Mouse (Mus musculus) T-cell, adult 66 days (primary cell): ENCODE results near the gene Ngly1. TPM values are rescaled to one million over a fixed set of nuclear protein-coding genes. Genes with fewer than 3 reads are reported as not detected.

Source experiments
- total RNA-seq, 2 experiments: library from RNA; stranded (reverse); gene quantifications; 3 replicates in 1 of 2; 4 replicates in 1 of 2; pipeline ENCODE4 v1.2.4; 2023

Gene Ngly1
- 10 to 100 TPM; 52.8 to 66.0 TPM for total RNA-seq

DNA sequence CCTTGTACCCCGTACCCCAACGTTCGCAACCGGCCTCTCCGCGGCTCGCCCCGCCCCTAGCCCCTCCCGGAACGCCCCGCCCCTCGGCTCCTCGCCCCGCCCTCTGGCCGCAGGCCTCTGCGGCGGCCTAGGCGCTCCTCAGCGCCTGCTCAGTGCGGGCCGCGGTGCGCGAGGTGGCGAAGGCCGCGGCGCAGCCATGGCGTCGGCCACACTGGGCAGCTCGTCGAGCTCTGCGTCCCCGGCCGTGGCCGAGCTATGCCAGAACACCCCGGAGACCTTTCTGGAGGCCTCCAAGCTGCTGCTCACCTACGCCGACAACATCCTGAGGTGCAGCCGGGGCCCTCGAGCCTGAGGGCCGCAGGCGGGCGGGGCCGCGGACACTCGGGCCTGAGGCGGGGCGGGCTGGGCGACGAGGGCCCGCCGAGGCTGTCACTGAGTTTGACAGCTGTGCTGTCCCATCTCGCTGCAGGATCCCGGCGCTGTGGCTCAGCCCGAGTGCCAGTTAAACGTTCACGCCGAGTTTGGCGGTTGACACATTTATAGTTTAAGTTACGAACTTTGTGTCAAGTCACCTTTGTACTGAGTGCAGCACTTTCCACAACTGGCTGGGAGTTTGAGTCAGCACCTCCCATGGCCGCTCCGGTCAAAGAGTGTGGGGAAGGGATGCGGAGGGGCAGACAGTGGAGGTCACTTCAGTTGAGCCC lies at the start of gene Ngly1, which contains the start of gene Oxsm:
Gene Ngly1, plus strand, starts transcription at position 110 of the 704 bp plus-strand sequence.
Gene Oxsm, minus strand, starts transcription at position 638 of the 704 bp plus-strand sequence.

Other genes with a start within 250 kb of the Ngly1 start
- gene Oxsm, start 528 bp downstream of the Ngly1 start, total RNA-seq: 1 to 10 TPM; 7.3 to 8.9 TPM
- 100 to 1,000 TPM; 182 to 202 TPM for gene Top2b, start 115.9 kb downstream of the Ngly1 start, total RNA-seq